Mouse (Mus musculus): ENCODE data around the gene Snd1. TPM values are rescaled to one million over a fixed set of nuclear protein-coding genes. Genes with fewer than 3 reads are reported as not detected.

The Snd1 gene
- total and polyA plus RNA-seq, 3 experiments, result 83.7 to 377 (median 210) TPM

GRCm38 (mm10) chr6:28471284-28472035 lies 3.5 kb upstream of the Snd1 start:
- no peak for TF ChIP-seq JUND (conservative IDR thresholded peaks at IDR 0.05; ENCODE audit: low read depth, low read length)
- no peak for TF ChIP-seq ZNF384 (IDR thresholded peaks at IDR 0.05; ENCODE audit: low read depth, low read length)
- TF ChIP-seq MAFK (IDR thresholded peaks at IDR 0.05; ENCODE audit: insufficient replicate concordance, low read length), result no peak
- no peak for TF ChIP-seq CTCF (conservative IDR thresholded peaks at IDR 0.05 in 1 of 2, IDR thresholded peaks at IDR 0.05 in 1 of 2; ENCODE audit: low read depth in 2 of 2, low read length in 2 of 2)
- TF ChIP-seq GABPA (IDR thresholded peaks at IDR 0.05; ENCODE audit: insufficient replicate concordance, low read depth, low read length), result no peak
- TF ChIP-seq UBTF (IDR thresholded peaks at IDR 0.05; ENCODE audit: low read depth, low read length), result no peak
- no peak for TF ChIP-seq MEF2A (IDR thresholded peaks at IDR 0.05; ENCODE audit: borderline replicate concordance, low read depth, low read length)
- no peak for TF ChIP-seq NRF1 (IDR thresholded peaks at IDR 0.05; ENCODE audit: low read depth, low read length)
- no peak for TF ChIP-seq MAZ (IDR thresholded peaks at IDR 0.05; ENCODE audit: low read depth, low read length)
- TF ChIP-seq MAX (IDR thresholded peaks at IDR 0.05; ENCODE audit: low read length), result no peak
- no peak for TF ChIP-seq JUN (IDR thresholded peaks at IDR 0.05; ENCODE audit: insufficient read depth, low read depth, low read length)
- TF ChIP-seq EP300 (IDR thresholded peaks at IDR 0.05; ENCODE audit: low read length), result no peak
- TF ChIP-seq NELFE (IDR thresholded peaks at IDR 0.05; ENCODE audit: low read depth, low read length), result no peak
- TF ChIP-seq ELF1 (IDR thresholded peaks at IDR 0.05; ENCODE audit: low read depth, low read length), result no peak
- no peak for TF ChIP-seq HCFC1 (IDR thresholded peaks at IDR 0.05; ENCODE audit: low read depth, low read length)
- TF ChIP-seq POLR2A (IDR thresholded peaks at IDR 0.05; ENCODE audit: low read depth, low read length), result no peak
- no peak for TF ChIP-seq CHD2 (IDR thresholded peaks at IDR 0.05; ENCODE audit: low read length)
- no peak for TF ChIP-seq SIN3A (IDR thresholded peaks at IDR 0.05; ENCODE audit: low read length)
- TF ChIP-seq E2F4 (IDR thresholded peaks at IDR 0.05; ENCODE audit: insufficient replicate concordance, low read depth, low read length), result no peak

DNA sequence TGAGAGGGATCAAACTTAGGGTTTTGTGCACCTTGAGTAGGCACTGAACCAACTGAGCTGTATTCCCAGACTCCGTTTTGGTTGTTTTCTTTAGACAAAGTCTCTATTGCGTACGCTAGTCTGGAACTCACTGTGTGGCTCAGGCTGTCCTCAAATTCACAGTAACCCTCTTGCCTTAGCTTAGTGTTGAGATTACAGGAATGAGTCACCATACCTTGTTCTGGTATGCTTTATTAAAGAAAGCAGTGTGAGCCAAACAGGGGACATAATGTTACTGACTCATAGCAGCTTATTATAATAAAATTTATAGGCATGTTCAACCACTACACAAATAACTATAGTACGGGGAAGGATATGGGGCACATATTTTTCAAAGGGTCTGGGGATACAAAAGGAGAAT lies 728 bp upstream of the Snd1 start:
- Histone ChIP-seq H3K4me2 (ENCODE audit: insufficient read depth, low read depth, poor library complexity, severe bottlenecking) (no peak overlapping the region), H3K4me1 (ENCODE audit: control insufficient read depth in 1 of 2, insufficient read depth in 2 of 2) (peaks cover 0 to 8% of the 10 kb centered on the region in 2 experiments; a peak in 2 of 4 replicates), H3K27ac (ENCODE audit: insufficient read depth, low read depth) (no peak overlapping the region), H3K4me3 (replicated peaks in 1 of 3; ENCODE audit: low read depth in 2 of 3, low read length in 2 of 3, poor library complexity in 1 of 3) (no peak overlapping the region), H3K79me2 (replicated peaks; ENCODE audit: control insufficient read depth, extremely low read depth, insufficient read depth, poor library complexity, severe bottlenecking) (no peaks in the 10 kb centered on the region), H3K9ac (ENCODE audit: insufficient read depth, low read depth) (no peak overlapping the region), H3K27me3 (replicated peaks) (no peaks in the 10 kb centered on the region), H3K9me3 (replicated peaks; ENCODE audit: low read length) (no peaks in the 10 kb centered on the region), H3K36me3 (replicated peaks in 1 of 2; ENCODE audit: control insufficient read depth in 1 of 2, insufficient read depth in 1 of 2, low read length in 1 of 2) (no peaks in the 10 kb centered on the region)
- in situ Hi-C loops (cut with MboI; ENCODE audit: low pct_ligation_motif_present, low pct_unique_long_range_greater_than_20kb, low sequenced_read_pairs) (no loop called here), dilution Hi-C loops (cut with MboI; ENCODE audit: extremely low pct_ligation_motif_present, extremely low pct_unique_long_range_greater_than_20kb, low sequenced_read_pairs) (no loop called here)
- TF ChIP-seq MAX (IDR thresholded peaks at IDR 0.05; ENCODE audit: low read length), result no peak
- no peak for TF ChIP-seq MAFK (IDR thresholded peaks at IDR 0.05; ENCODE audit: insufficient replicate concordance, low read length)
- no peak for TF ChIP-seq CTCF (conservative IDR thresholded peaks at IDR 0.05 in 1 of 2, IDR thresholded peaks at IDR 0.05 in 1 of 2; ENCODE audit: low read depth in 2 of 2, low read length in 2 of 2)
- TF ChIP-seq TCF12 (IDR thresholded peaks at IDR 0.05; ENCODE audit: low read depth, low read length), result no peak
- TF ChIP-seq POLR2AphosphoS2 (IDR thresholded peaks at IDR 0.05; ENCODE audit: low read depth, low read length), result no peak
- TF ChIP-seq MXI1 (IDR thresholded peaks at IDR 0.05; ENCODE audit: low read depth, low read length), result no peak
- TF ChIP-seq HCFC1 (IDR thresholded peaks at IDR 0.05; ENCODE audit: low read depth, low read length), result no peak
- TF ChIP-seq ZKSCAN1 (IDR thresholded peaks at IDR 0.05; ENCODE audit: borderline replicate concordance, low read depth, low read length), result no peak
- TF ChIP-seq ZC3H11A (IDR thresholded peaks at IDR 0.05; ENCODE audit: low read depth, low read length), result no peak
- TF ChIP-seq JUN (IDR thresholded peaks at IDR 0.05; ENCODE audit: insufficient read depth, low read depth, low read length), result no peak
- no peak for TF ChIP-seq CHD1 (IDR thresholded peaks at IDR 0.05; ENCODE audit: low read depth, low read length)
- TF ChIP-seq NRF1 (IDR thresholded peaks at IDR 0.05; ENCODE audit: low read depth, low read length), result no peak
- no peak for TF ChIP-seq POLR2A (IDR thresholded peaks at IDR 0.05; ENCODE audit: low read depth, low read length)
- no peak for TF ChIP-seq KAT2A (IDR thresholded peaks at IDR 0.05; ENCODE audit: insufficient replicate concordance, low read length)
- TF ChIP-seq ELF1 (IDR thresholded peaks at IDR 0.05; ENCODE audit: low read depth, low read length), result no peak
- no peak for DNase-seq (ENCODE audit: extremely low read depth)

More at GRCm38 (mm10) chr6:28471284-28472035, 3.5 kb upstream of the Snd1 start:
- in situ Hi-C loops (cut with MboI; ENCODE audit: low pct_ligation_motif_present, low pct_unique_long_range_greater_than_20kb, low sequenced_read_pairs) (no loop called here), dilution Hi-C loops (cut with MboI; ENCODE audit: extremely low pct_ligation_motif_present, extremely low pct_unique_long_range_greater_than_20kb, low sequenced_read_pairs) (no loop called here)
- Histone ChIP-seq H3K9ac (ENCODE audit: insufficient read depth, low read depth) (no peak overlapping the region), H3K9me3 (replicated peaks; ENCODE audit: low read length) (no peaks in the 10 kb centered on the region), H3K4me2 (ENCODE audit: insufficient read depth, low read depth, poor library complexity, severe bottlenecking) (no peak overlapping the region), H3K4me3 (replicated peaks in 1 of 3; ENCODE audit: low read depth in 2 of 3, low read length in 2 of 3, poor library complexity in 1 of 3) (no peak overlapping the region), H3K79me2 (replicated peaks; ENCODE audit: control insufficient read depth, extremely low read depth, insufficient read depth, poor library complexity, severe bottlenecking) (no peaks in the 10 kb centered on the region), H3K4me1 (ENCODE audit: control insufficient read depth in 1 of 2, insufficient read depth in 2 of 2) (no peaks in the 10 kb centered on the region), H3K36me3 (replicated peaks in 1 of 2; ENCODE audit: control insufficient read depth in 1 of 2, insufficient read depth in 1 of 2, low read length in 1 of 2) (no peaks in the 10 kb centered on the region), H3K27ac (ENCODE audit: insufficient read depth, low read depth) (no peak overlapping the region), H3K27me3 (replicated peaks) (no peaks in the 10 kb centered on the region)
- DNase-seq (ENCODE audit: extremely low read depth), result no peak
